Mouse (Mus musculus): ENCODE data around the gene Ap2b1.

GRCm38 (mm10) chr11:83417080-83417479 lies 118.3 kb downstream of the Ap2b1 start:
- TF ChIP-seq POLR2A (IDR thresholded peaks at IDR 0.05; ENCODE audit: low read depth, low read length) (no peak), CTCF (IDR thresholded peaks at IDR 0.05; ENCODE audit: borderline replicate concordance, insufficient read depth, low read length) (no peak)

Data from embryonic fibroblast, embryonic 13.5 days (primary cell).